Mouse (Mus musculus): ENCODE measurements around the gene Gm21904.
"Not testable (repeated sequence)": the region's sequence is repeated elsewhere in the genome, so short reads cannot be mapped to it uniquely, and the experiment has no call there.

Gm21904 gene

GRCm38 (mm10) chrY:17846166-17846565 is at the start of gene Gm21904:
Gene Gm21904, minus strand, starts transcription at chrY:17846266.
- not testable (repeated sequence) for DNase-seq (ENCODE audit: low spot score)

- not testable (repeated sequence) for DNase-seq (ENCODE audit: low spot score)
Measured at GRCm38 (mm10) chrY:17874441-17874840, 28.4 kb upstream of the Gm21904 start, which contains the start of the genes Gm20772 and Gm20831. Gene Gm20772, plus strand, starts transcription at chrY:17874741. Gene Gm20831, plus strand, starts transcription at chrY:17874741.

All from urinary bladder, postnatal 14 days (tissue).